Mouse (Mus musculus): ENCODE measurements around the gene Crhr1.
"Not testable (repeated sequence)": the region's sequence is repeated elsewhere in the genome, so short reads cannot be mapped to it uniquely, and the experiment has no call there.

Crhr1 gene

GRCm38 (mm10) chr11:104190008-104190407 lies 57.4 kb downstream of the Crhr1 start:
- no peak for DNase-seq (ENCODE audit: low spot score in 2 of 2)

- DNase-seq (ENCODE audit: low spot score in 2 of 2) = no peak
These were observed 62.7 kb downstream of the Crhr1 start for GRCm38 (mm10) chr11:104195382-104195781.

GRCm38 (mm10) chr11:104195791-104196190 lies 63.1 kb downstream of the Crhr1 start:
- DNase-seq (ENCODE audit: low spot score in 2 of 2) = peak; percentile 20 to 69

DNA sequence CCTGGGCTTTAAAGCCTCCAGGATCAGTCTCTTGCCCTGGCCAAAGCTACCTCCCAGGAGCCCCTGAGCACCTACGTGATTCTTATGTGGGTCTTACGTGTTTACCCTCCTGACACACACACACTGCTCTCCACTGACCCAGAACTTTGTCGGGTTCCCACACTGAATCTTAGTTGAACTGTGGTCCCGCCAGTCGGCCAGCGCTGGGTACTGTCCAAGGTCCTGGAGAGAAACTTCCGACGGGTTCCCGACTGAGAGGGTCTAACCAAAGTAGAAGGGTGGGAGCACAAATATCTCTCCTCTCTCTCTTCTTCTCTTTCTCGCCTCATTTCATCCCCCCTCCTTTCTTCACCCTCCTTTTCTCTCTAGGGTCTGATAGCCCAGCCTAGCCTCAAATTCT lies 65.2 kb downstream of the Crhr1 start:
- no peak for DNase-seq (ENCODE audit: low spot score in 2 of 2)

- DNase-seq (ENCODE audit: low spot score in 2 of 2) = no peak
These were observed 70.6 kb downstream of the Crhr1 start for GRCm38 (mm10) chr11:104203271-104203670.

DNA sequence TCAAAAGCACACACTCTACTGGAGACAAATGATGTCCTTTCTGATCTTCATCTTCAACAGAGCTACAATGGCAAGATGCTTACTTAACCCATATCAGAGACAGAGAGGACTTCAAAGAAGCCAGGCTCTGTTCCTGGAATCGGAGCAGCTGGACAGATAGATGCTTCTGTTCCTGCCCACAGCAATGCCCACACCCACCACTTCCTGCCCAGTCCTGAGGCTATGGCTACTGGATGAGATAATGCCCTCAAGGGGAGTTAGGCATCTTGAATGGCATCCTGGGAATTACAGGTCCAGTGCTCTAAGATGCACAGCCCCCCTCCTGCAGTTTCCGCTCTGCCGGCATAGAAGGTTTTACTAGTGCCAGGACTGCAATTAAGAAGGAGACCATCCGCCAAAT lies 73.9 kb downstream of the Crhr1 start:
- DNase-seq (ENCODE audit: low spot score in 2 of 2) = no peak

GRCm38 (mm10) chr11:104209041-104209440 lies 76.4 kb downstream of the Crhr1 start:
- no peak for DNase-seq (ENCODE audit: low spot score in 2 of 2)

DNA sequence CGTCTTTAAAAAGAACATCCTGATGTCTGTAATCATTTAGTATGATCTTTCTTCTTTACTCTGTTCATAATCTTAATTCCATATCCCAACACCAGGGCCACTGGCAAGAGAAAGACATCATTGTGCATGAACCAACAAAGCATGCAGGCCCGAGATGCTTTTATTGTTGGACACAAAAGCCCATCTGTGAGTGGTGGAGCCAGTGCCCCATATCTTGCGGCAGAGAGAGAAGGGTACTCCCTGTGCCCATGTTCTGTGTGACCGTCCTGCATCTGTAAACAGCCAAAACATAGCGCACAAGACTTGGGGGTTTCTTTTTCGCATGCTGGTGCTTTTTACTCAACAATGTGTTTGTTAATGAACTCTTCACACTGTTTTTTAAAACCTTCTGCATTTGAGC lies 78.6 kb downstream of the Crhr1 start:
- DNase-seq (ENCODE audit: low spot score in 2 of 2) = no peak

- DNase-seq (ENCODE audit: low spot score in 2 of 2) = not testable (repeated sequence)
These were observed 81.5 kb downstream of the Crhr1 start for GRCm38 (mm10) chr11:104214128-104214527.

DNA sequence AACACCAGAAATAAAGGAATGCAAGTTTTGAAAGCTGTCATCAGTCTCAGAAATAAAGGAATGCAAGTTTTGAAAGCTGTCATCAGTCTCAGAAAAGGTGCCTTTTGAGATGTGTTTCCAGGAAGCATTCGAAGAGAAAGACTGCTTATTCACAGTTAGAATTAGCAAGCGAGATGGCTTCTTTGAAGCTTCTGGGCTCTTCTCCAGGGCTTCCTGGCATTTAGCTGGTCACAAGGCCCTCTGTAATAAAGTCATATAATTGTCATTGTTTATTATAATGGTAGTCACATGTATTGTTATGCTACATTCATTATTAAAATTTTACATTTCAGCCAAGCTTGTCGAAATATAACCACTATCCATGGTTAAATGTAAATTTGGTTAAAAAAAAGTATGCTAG lies 85.4 kb downstream of the Crhr1 start:
- no peak for DNase-seq (ENCODE audit: low spot score in 2 of 2)

DNA sequence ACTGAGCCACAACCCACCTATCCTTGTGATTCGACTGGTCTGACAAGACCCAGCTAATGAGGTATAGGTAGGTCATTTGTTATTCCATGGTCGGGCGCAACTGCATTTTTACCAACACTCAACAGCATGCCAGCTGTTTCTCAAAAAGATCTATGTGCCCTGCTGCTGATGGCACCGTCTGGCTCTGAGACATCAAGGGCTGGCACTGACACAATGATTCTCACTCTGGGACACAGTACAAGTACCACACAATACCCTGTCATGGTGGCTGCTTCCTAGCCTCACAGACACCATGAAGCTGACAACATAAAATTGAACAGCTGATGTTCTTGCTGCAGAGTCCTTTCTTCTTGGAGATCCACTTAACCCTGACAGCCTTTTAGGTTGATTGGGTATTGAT lies 87.6 kb downstream of the Crhr1 start:
- no peak for DNase-seq (ENCODE audit: low spot score in 2 of 2)

- DNase-seq (ENCODE audit: low spot score in 2 of 2) = no peak
These were observed 89.1 kb downstream of the Crhr1 start for GRCm38 (mm10) chr11:104221751-104222150.

- DNase-seq (ENCODE audit: low spot score in 2 of 2) = no peak
These were observed 90.6 kb downstream of the Crhr1 start for GRCm38 (mm10) chr11:104223301-104223700.
